Mouse (Mus musculus): ENCODE data around the gene Diaph3.

- no peak for TF ChIP-seq CTCF (IDR thresholded peaks at IDR 0.05; ENCODE audit: insufficient read depth, low read length)
- TF ChIP-seq POLR2A (IDR thresholded peaks at IDR 0.05; ENCODE audit: borderline replicate concordance, extremely low read depth, low read depth, low read length), result no peak
Measured at GRCm38 (mm10) chr14:87146704-87147103, 5.7 kb upstream of the Diaph3 start.

All from lung, adult 2 months (tissue).